Mouse (Mus musculus): ENCODE data around the gene Samsn1.

GRCm38 (mm10) chr16:75843031-75843430 lies 179.1 kb downstream of the Samsn1 start:
- TF ChIP-seq CTCF (IDR thresholded peaks at IDR 0.05; ENCODE audit: borderline replicate concordance, insufficient read depth, low read length) (no peak), POLR2A (IDR thresholded peaks at IDR 0.05; ENCODE audit: low read depth, low read length) (no peak)
